Mouse (Mus musculus) erythroid progenitor cell, adult 5-6 weeks (primary cell): ENCODE results near the gene Ctr9. TPM values are rescaled to one million over a fixed set of nuclear protein-coding genes. Genes with fewer than 3 reads are reported as not detected.

ENCODE experiments used
- ATAC-seq: replicated peaks from 2 replicates; pipeline ENCODE4 v1.8.0; 2016; ENCODE audit warnings: moderate number of reproducible peaks, mild to moderate bottlenecking, moderate TSS enrichment, inconsistent platforms; ENCODE audit not compliant: poor library complexity, low FRiP score, severe bottlenecking
- total RNA-seq, 2 experiments: library from RNA; stranded (forward) in 1 of 2; stranded (reverse) in 1 of 2; fragments of 150-400 nt in 1 of 2; fragments of 186-747, 209-891 nt in 1 of 2; gene quantifications; 2 replicates each; pipeline versions ENCODE4 v1.2.3 to v1.2.4; 2015 to 2017; ENCODE audit warnings: low replicate concordance in 2 of 2

The Ctr9 gene
- 9.6 and 13.7 TPM in 2 replicates for total RNA-seq (2015; ENCODE audit: low replicate concordance)
- 21.9 and 28.9 TPM in 2 replicates for total RNA-seq (2017; ENCODE audit: low replicate concordance)

GRCm38 (mm10) chr7:111028281-111029045, at the start of gene Ctr9:
Gene Ctr9, plus strand, starts transcription at chr7:111028951.
- peak; percentile 97 for ATAC-seq

GRCm38 (mm10) chr7:110981036-110981435, 47.7 kb upstream of the Ctr9 start:
- no peak for ATAC-seq

- no peak for ATAC-seq
Measured at GRCm38 (mm10) chr7:110982053-110982705, 46.6 kb upstream of the Ctr9 start, which contains the start of gene Mrvi1. Gene Mrvi1, minus strand, starts transcription at chr7:110982461.

GRCm38 (mm10) chr7:110982764-110983163, 46.0 kb upstream of the Ctr9 start:
- ATAC-seq: no peak; the same call in 1 of the 2 replicates

- ATAC-seq: no peak
Measured at GRCm38 (mm10) chr7:110983621-110984020, 45.1 kb upstream of the Ctr9 start.

- ATAC-seq: no peak
Measured at GRCm38 (mm10) chr7:110985581-110986265, 43.0 kb upstream of the Ctr9 start.

- no peak for ATAC-seq
Measured at GRCm38 (mm10) chr7:110988081-110988480, 40.7 kb upstream of the Ctr9 start.

GRCm38 (mm10) chr7:110989286-110989879, 39.4 kb upstream of the Ctr9 start:
- ATAC-seq: no peak

GRCm38 (mm10) chr7:110990356-110991220, 38.2 kb upstream of the Ctr9 start:
- ATAC-seq: no peak

- no peak for ATAC-seq
Measured at GRCm38 (mm10) chr7:110991221-110991494, 37.6 kb upstream of the Ctr9 start.

- ATAC-seq: peak; percentile 62; the same call in 1 of the 2 replicates
Measured at GRCm38 (mm10) chr7:110998887-110999827, 29.6 kb upstream of the Ctr9 start.

- ATAC-seq: peak; percentile 89
Measured at GRCm38 (mm10) chr7:111004136-111004840, 24.5 kb upstream of the Ctr9 start.

- no peak for ATAC-seq
Measured at GRCm38 (mm10) chr7:111014039-111014605, 14.6 kb upstream of the Ctr9 start.

- peak; percentile 88 for ATAC-seq
Measured at GRCm38 (mm10) chr7:111014893-111015292, 13.9 kb upstream of the Ctr9 start.

GRCm38 (mm10) chr7:111015731-111016130, 13.0 kb upstream of the Ctr9 start:
- no peak for ATAC-seq

GRCm38 (mm10) chr7:111016921-111017320, 11.8 kb upstream of the Ctr9 start:
- ATAC-seq: no peak

GRCm38 (mm10) chr7:111020814-111021213, 7.9 kb upstream of the Ctr9 start:
- ATAC-seq: no peak
